Mouse (Mus musculus) kidney, postnatal 14 days (tissue): ENCODE measurements around the gene 9130019O22Rik.
"Not testable (repeated sequence)": the region's sequence is repeated elsewhere in the genome, so short reads cannot be mapped to it uniquely, and the experiment has no call there.

Experiments used
- DNase-seq: peaks from one replicate; pipeline ENCODE4 v3.0.0; 2022; ENCODE audit warnings: mixed read lengths

The 9130019O22Rik gene

GRCm38 (mm10) chr7:127386641-127387392 lies at the start of gene 9130019O22Rik:
Gene 9130019O22Rik (minus strand): TSS chr7:127387166.
- peak; percentile 95 for DNase-seq

- DNase-seq = no peak
Measured at GRCm38 (mm10) chr7:127435206-127435605, 48.2 kb upstream of the 9130019O22Rik start.

- DNase-seq = peak; percentile 34
Measured at GRCm38 (mm10) chr7:127426354-127426753, 39.4 kb upstream of the 9130019O22Rik start.

- no peak for DNase-seq
Measured at GRCm38 (mm10) chr7:127425911-127426310, 38.9 kb upstream of the 9130019O22Rik start.

- DNase-seq = peak; percentile 14
Measured at GRCm38 (mm10) chr7:127425291-127425690, 38.3 kb upstream of the 9130019O22Rik start.

GRCm38 (mm10) chr7:127422247-127422646 lies 35.3 kb upstream of the 9130019O22Rik start:
- DNase-seq = peak; percentile 48

- DNase-seq = peak; percentile 96
Measured at GRCm38 (mm10) chr7:127421388-127422191, 34.6 kb upstream of the 9130019O22Rik start, which contains the start of gene Zfp688. Gene Zfp688 (minus strand): TSS chr7:127422068.

GRCm38 (mm10) chr7:127411418-127411817 lies 24.5 kb upstream of the 9130019O22Rik start:
- no peak for DNase-seq

GRCm38 (mm10) chr7:127406002-127406987 lies 19.3 kb upstream of the 9130019O22Rik start, which contains the start of gene Zfp764:
Gene Zfp764 (minus strand): TSS chr7:127406822.
- peak; percentile 92 for DNase-seq

GRCm38 (mm10) chr7:127404101-127404500 lies 17.1 kb upstream of the 9130019O22Rik start:
- DNase-seq = not testable (repeated sequence)

GRCm38 (mm10) chr7:127402980-127403379 lies 16.0 kb upstream of the 9130019O22Rik start:
- no peak for DNase-seq

GRCm38 (mm10) chr7:127400355-127400754 lies 13.4 kb upstream of the 9130019O22Rik start:
- no peak for DNase-seq

GRCm38 (mm10) chr7:127393944-127394333 lies 7.0 kb upstream of the 9130019O22Rik start:
- DNase-seq = no peak

GRCm38 (mm10) chr7:127393157-127393943 lies 6.4 kb upstream of the 9130019O22Rik start, which contains the start of gene E430018J23Rik:
Gene E430018J23Rik (minus strand): TSS chr7:127393629.
- DNase-seq = peak; percentile 99

- DNase-seq = no peak
Measured at GRCm38 (mm10) chr7:127392251-127392824, 5.4 kb upstream of the 9130019O22Rik start.

GRCm38 (mm10) chr7:127391538-127391937 lies 4.6 kb upstream of the 9130019O22Rik start:
- no peak for DNase-seq

GRCm38 (mm10) chr7:127390306-127390705 lies 3.3 kb upstream of the 9130019O22Rik start:
- no peak for DNase-seq

GRCm38 (mm10) chr7:127388201-127388600 lies 1.2 kb upstream of the 9130019O22Rik start:
- not testable (repeated sequence) for DNase-seq

- not testable (repeated sequence) for DNase-seq
Measured at GRCm38 (mm10) chr7:127385560-127385959, 1.4 kb downstream of the 9130019O22Rik start.

GRCm38 (mm10) chr7:127378310-127378921 lies 8.6 kb downstream of the 9130019O22Rik start:
- DNase-seq = no peak
